Mouse (Mus musculus) T-helper 2 cell (primary cell): ENCODE measurements around the gene Rasgef1a.

Source experiments
- in situ Hi-C: fragments of 300-600 bp; cut with MboI, MseI; formaldehyde crosslinking; loops from one replicate; pipeline ENCODE4 v1.15.1; 2025; ENCODE audit warnings: high pct_unique_total_duplicates

Gene Rasgef1a

GRCm38 (mm10) chr6:118010756-118011615 lies at the start of gene Rasgef1a:
Gene Rasgef1a (plus strand): TSS chr6:118011438.
- in situ Hi-C loops, result no loop called here

DNA sequence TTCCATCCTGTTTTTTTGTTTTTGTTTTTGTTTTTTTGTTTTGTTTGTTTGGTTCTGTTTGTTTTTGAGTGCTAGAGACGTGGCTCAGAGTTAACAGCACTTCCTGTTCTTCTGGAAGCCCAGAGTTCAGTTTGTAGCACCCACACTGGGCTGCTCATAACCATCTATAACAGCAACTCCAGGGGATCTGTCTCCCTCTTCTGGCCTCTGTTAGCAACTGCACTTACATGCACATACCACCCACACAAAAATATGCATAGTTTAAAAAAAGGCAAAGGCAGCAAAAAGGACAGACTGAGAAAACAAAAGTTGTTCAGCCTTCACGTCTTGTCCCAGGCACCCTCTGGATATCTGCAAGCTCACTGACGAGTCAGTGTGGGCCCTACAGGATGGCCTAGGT lies 48.0 kb upstream of the Rasgef1a start:
- in situ Hi-C loops, result no loop called here

DNA sequence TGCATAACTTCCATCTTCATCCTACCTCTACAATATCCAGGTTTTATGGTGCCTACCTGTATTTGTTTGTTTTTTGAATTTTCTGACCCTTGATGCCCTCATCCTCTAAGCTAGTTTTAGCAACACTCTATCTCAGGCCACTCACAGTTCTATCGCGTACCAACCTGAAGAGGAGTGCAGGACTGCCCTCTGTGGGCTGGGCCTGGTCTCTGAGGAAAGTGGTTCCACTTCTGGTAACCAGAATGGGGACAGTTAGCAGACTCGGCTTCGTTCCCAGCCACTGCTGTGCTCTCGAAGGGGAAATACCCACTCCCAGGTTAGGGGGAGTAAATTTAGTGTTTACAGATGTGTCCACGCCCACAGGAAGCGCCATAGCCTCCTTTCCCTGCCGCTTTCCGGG lies 44.5 kb upstream of the Rasgef1a start:
- in situ Hi-C loops, result no loop called here

DNA sequence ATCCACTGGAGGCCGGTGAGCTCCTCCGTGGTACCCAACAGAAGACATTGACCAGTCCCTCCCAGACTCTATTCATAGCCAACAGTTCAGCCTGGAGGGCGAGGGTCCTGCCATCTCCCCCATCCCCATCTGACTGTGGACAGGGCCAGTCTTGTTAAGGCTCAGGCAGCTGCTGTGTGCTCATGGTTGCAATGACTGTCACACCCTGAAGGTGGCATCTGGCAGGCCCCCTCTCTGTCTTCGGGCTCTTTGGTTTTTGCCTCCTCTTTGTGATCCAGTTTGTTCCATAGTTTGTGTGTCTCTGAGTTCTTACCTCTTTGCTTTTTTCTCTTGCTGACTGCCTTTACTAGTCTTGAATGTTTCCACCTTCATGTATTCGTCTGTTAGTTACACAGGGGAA lies 24.1 kb upstream of the Rasgef1a start:
- in situ Hi-C loops, result loop anchor here (25.0 kb wide), 1 partner anchor 825 kb away; the partner anchor contains the start of gene Cxcl12

- in situ Hi-C loops, result loop anchor here (25.0 kb wide), 1 partner anchor 827 kb away; the partner anchor contains the start of gene Cxcl12
These were observed 22.0 kb upstream of the Rasgef1a start for GRCm38 (mm10) chr6:117989209-117989608.

DNA sequence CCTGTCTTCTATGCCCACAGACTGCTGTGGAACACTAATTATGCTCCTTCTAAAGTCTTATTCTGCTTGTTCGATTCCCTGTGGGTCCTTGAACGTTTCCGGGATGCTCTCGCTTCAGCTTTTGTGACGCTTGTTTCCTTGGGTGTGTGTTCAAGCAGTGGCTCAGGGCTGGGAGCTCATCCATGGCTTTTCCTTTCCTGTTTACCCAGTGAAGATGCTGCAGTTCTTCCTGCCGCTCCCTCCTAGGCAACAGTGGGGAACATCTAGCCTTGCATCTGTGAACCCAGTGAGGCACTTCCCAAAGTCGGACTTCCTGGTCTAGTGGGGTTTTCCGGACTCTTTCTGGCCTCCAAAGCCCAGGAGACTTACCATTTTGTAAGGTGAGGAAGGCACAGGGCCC lies 20.6 kb upstream of the Rasgef1a start:
- in situ Hi-C loops, result loop anchor here (25.0 kb wide), 1 partner anchor 828 kb away; the partner anchor contains the start of gene Cxcl12

DNA sequence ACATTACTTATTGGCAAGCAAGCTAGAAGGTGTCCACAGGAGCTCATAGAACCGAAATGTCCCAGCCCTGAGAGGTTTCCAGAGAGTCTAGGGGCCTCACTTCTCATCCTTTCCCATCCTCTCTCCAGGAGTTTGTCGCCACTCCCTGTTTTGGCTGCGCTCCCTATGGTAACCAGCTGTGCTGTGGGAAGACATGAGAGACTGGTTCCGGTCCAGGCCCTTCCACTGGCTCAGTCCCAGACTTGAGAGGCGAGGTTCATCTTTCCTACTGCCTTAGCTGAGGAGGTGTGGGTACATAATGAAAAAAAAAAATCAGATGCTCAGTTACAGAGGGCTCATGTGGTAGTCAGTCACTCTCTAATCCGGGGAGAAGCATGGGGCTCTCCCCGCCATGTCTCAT lies 19.9 kb upstream of the Rasgef1a start:
- in situ Hi-C loops, result loop anchor here (25.0 kb wide), 1 partner anchor 829 kb away; the partner anchor contains the start of gene Cxcl12

GRCm38 (mm10) chr6:117991928-117992327 lies 19.3 kb upstream of the Rasgef1a start:
- in situ Hi-C loops, result loop anchor here (25.0 kb wide), 1 partner anchor 830 kb away; the partner anchor contains the start of gene Cxcl12

GRCm38 (mm10) chr6:117995168-117995567 lies 16.1 kb upstream of the Rasgef1a start:
- in situ Hi-C loops, result loop anchor here (25.0 kb wide), 1 partner anchor 833 kb away; the partner anchor contains the start of gene Cxcl12

DNA sequence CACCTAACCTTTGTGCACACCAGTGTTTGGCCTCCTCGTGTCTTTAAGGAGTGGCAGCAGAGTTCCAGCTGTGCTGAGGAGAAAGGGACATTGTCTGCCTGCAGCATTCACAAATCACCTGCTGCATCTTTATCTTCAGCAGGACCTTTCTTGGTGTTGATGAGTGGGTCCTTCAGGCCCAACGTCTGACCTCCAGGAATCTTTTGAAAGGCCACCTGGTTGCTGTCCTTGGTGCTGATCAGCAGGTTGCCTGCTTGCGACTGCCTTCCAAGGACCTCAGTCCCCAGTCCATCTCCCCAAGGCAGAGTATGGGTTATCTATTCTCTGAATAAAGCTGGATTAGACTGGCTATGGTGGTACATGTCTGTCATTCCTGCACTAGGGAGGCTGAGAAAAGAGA lies 10.0 kb upstream of the Rasgef1a start:
- in situ Hi-C loops, result no loop called here

- in situ Hi-C loops, result no loop called here
These were observed 3.9 kb upstream of the Rasgef1a start for GRCm38 (mm10) chr6:118007302-118007701.

DNA sequence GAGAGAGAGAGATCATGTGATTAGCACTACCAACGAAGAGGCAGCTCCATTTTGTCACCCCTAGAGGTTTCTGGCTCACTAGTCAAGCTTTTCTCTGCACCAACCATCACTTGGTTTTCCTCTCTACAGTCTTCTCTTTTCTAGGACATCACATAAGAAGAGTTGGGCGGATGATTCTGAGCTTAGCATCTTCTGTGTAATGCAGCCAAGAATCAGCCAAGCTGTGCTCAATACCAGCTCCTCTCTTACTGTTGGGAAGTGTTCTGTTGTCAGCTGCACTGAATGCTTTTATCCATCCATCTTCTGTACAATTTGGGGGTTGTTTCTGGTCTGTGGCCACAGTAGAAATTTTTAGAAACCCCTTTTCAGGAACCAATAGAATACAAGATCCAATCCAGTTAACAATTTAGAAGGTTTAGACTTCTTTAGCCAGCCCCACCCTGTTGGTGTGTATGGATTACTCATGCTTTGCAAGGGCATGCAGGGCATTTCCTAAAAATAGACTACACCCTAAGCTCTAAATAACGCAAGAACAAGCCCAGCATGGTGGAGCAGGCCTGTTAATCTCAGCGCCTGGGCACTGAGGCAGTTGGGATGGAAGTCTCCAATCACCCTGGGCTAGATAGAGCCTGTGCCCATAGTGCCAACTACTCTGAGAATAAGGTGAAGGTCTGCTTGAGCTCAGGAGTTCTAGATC lies 3.2 kb upstream of the Rasgef1a start:
- in situ Hi-C loops, result no loop called here

DNA sequence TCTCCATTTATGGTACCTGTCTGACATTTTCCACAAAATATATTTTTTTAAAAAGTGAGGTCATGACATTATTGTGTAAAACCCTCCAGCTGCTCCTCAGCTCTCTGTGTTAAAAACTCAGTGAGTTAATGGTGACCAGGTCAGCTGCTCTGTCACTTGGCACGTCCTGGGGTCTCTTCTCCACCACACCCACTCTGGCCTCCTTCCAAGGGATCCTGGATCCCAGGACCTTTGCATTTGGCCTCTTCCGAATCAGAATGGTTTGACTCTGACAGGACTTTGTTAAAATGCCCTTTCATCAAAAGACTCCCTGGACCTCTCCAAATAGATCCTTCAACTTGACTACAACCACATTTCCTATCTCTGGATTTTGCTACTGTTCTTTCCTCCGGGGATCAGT lies 982 bp upstream of the Rasgef1a start:
- in situ Hi-C loops, result no loop called here

- in situ Hi-C loops, result no loop called here
These were observed 528 bp downstream of the Rasgef1a start for GRCm38 (mm10) chr6:118011616-118012316.

DNA sequence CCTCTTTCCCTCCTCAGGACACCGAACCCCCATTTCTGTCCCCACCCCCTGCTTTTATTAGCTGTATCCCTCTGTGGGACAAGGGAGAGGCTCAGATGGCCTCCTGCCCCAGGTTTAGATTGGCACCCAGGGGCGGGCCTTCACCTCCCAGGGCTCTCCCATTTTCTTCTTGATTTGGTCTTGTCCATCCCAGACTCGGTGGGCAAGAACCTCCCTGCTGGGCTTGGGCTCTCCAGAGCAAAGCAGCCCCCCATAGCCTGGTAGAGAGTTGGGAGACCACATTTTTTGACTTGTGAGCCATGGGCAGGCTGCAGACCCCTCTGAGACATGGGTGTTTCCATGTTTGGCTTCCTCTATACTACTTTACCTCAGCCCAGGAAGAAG lies 1.1 kb downstream of the Rasgef1a start:
- in situ Hi-C loops, result no loop called here

DNA sequence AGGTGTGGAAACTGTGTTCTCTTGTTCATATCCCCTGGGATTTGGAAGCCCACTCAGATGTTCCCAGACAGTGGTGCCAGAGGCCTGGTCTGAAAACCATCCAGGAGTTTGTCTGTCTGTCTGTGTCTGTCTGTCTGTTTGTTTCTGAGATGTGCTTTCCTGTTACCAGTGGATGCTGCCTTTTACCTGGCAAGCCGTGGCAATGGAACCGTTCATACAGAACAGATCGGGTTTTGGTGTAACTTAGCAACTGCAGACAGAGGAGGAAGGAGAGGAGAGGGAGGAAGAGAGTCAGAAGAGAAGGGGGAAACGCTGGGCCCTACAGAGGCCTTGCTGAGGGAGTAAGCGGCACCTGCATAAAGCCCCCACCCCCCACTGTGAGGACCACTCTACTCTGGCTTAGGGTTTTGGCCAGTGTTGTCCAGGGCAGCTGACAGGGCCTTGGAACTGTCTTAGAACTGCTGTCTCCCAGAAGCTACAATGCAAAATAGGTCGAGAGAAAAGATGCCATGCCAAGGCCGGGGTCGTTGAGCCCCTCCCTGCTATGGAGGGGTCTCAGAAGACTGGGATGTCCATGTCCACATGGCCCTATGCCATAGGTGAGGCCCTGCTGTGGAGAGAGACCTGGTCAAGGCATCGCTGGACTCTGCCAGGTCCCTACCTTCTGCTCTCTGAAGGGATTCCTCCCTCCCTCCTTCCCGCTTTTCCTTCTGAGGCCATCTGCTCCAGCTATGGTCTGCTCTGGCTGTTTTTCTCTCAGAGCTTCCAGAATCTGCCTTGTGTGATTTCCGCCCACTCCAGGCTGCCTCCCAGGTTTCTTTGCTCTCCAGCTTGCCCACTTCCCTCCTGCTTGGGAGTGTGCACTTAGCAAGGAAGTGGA lies 2.0 kb downstream of the Rasgef1a start:
- in situ Hi-C loops, result no loop called here

- in situ Hi-C loops, result no loop called here
These were observed 3.6 kb downstream of the Rasgef1a start for GRCm38 (mm10) chr6:118014881-118015280.

DNA sequence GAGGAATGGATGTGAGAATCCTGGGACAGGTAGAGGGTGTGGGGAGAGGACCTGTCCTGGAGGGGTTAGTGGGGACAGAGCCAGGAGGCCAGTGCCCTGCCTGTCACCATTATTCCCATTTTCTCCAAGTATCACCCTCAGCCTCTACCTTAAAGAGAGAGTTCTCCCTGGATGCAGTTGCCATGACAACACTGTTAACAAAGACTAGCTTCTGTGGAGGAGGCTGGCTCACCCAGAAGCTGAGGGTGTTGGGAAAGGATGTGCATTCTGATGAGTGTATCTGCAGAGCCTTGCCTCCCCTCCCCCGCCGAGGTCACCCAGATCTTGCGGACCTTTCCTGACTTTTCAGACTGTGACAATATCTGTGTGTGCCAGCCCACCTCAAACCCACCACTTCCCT lies 4.7 kb downstream of the Rasgef1a start:
- in situ Hi-C loops, result no loop called here

DNA sequence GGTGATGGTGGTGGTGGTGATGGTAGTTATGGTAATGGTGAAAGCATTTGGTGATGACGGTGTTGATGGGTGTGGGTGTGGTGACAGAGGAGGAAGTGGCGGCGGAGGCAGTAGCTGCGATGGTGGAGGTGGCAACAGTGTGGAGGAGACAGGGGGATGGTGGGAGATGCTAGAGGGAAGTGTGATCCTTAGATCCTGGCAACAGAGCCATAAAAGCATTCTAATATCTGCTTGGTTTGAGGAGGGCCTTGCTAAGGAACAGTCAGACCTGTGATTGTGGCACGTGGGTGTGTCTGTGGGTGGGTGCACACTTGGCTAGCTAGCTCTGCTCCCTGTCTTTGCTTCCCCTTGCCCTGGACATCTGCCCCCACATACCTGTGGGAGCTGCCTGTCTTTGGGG lies 7.4 kb downstream of the Rasgef1a start:
- in situ Hi-C loops, result no loop called here

DNA sequence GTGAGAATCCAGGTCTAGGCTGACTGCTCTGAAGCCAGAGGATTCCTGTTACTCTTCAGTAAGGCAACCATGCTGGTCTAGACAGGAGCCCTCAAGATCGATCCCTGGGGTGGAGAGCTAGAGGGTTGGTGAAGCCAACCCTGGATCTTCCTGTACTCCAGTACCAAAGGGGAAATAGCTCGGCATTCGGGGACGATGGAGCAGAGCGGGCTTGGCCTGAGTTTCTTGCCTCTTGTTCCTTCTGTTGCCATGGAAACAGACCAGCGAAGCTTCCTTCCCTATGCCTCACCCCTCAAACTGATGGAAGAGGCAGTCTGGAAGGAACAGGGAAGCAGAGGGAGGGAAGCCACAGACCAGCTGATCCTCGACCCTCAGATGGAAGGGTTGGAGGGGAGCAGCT lies 8.3 kb downstream of the Rasgef1a start:
- in situ Hi-C loops, result no loop called here
